Mouse (Mus musculus) forebrain, embryonic 11.5 days (tissue): ENCODE data around the gene Gm34653. TPM values are rescaled to one million over a fixed set of nuclear protein-coding genes. Genes with fewer than 3 reads are reported as not detected.

ENCODE experiments used
- ATAC-seq: fragments of 200-750 bp; cut with Nextera tagmentation; replicated peaks from 2 replicates; pipeline ENCODE4 v1.8.0; 2017; ENCODE audit warnings: moderate TSS enrichment; ENCODE audit not compliant: low FRiP score
- DNase-seq: peaks from one replicate; pipeline ENCODE4 v3.0.0-alpha.2; 2017; ENCODE audit warnings: low spot score
- H3K27ac ChIP-seq: fragments of 300-500 bp; sonication (generic); 2 replicates; pipeline ENCODE4 v1.5.1; 2014; ENCODE audit warnings: low read depth, low read length
- H3K27me3 ChIP-seq: fragments of 300-500 bp; sonication (generic); 2 replicates; pipeline ENCODE4 v1.6.1; 2014; ENCODE audit warnings: mild to moderate bottlenecking, low read length, mixed read lengths; ENCODE audit not compliant: control insufficient read depth, insufficient read depth
- H3K36me3 ChIP-seq: fragments of 300-500 bp; sonication (generic); 2 replicates; pipeline ENCODE4 v1.6.1; 2014; ENCODE audit warnings: mild to moderate bottlenecking, low read length, moderate library complexity, mixed read lengths; ENCODE audit not compliant: control insufficient read depth, insufficient read depth
- H3K4me1 ChIP-seq: fragments of 300-500 bp; sonication (generic); replicated peaks from 2 replicates; pipeline ENCODE4 v1.6.1; 2014; ENCODE audit warnings: low read length, mixed read lengths; ENCODE audit not compliant: control insufficient read depth, insufficient read depth
- H3K4me2 ChIP-seq: fragments of 300-500 bp; sonication (generic); 2 replicates; pipeline ENCODE4 v1.6.1; 2014; ENCODE audit warnings: low read depth, mild to moderate bottlenecking, low read length, moderate library complexity, mixed read lengths; ENCODE audit not compliant: severe bottlenecking
- H3K4me3 ChIP-seq: fragments of 300-500 bp; sonication (generic); 2 replicates; pipeline ENCODE4 v1.5.1; 2014; ENCODE audit warnings: low read depth, low read length
- H3K9ac ChIP-seq: fragments of 300-500 bp; sonication (generic); 2 replicates; pipeline ENCODE4 v1.6.1; 2014; ENCODE audit warnings: low read length
- H3K9me3 ChIP-seq: fragments of 300-500 bp; sonication (generic); 2 replicates; pipeline ENCODE4 v1.6.1; 2016; ENCODE audit warnings: low read length, mixed read lengths; ENCODE audit not compliant: control insufficient read depth
- WGBS: fragments of 180-500 bp; shearing (Covaris S2); extraction: QIAGEN DNeasy Blood & Tissue Kit; methylation state at CpG from one replicate; pipeline ENCODE4 v1.1.7; 2014; 5-methylcytosine and 5-hydroxymethylcytosine counted together
- polyA plus RNA-seq: library from polyadenylated mRNA; unstranded; fragments of >200 nt; fragmentation: Nextera tagmentation; extraction: Ambion mirVana; gene quantifications from 2 replicates; pipeline ENCODE4 v1.2.1, GENCODE M21; 2014

Gene Gm34653
- polyA plus RNA-seq, 1 experiment from 2014 or later, result not detected

- no peak overlapping the region for H3K9ac ChIP-seq
- ATAC-seq (no peak), DNase-seq (no peak)
- H3K4me1 ChIP-seq, result no peaks in the 10 kb centered on the region
- no peak overlapping the region for H3K4me2 ChIP-seq
- peaks cover 33% of the 10 kb centered on the region for H3K36me3 ChIP-seq
- no peak overlapping the region for H3K4me3 ChIP-seq
- H3K27me3 ChIP-seq, result no peaks in the 10 kb centered on the region
- WGBS, result 94% methylated on average over 8 of the region's 8 CpGs
- H3K27ac ChIP-seq, result no peak overlapping the region
- H3K9me3 ChIP-seq, result no peaks in the 10 kb centered on the region
Observed at GRCm38 (mm10) chr2:34857728-34858127, 24.9 kb downstream of the Gm34653 start.

- no peak overlapping the region for H3K27ac ChIP-seq
- ATAC-seq, result no peak
- H3K27me3 ChIP-seq, result peaks cover 6% of the 10 kb centered on the region
- peaks cover 7% of the 10 kb centered on the region for H3K4me1 ChIP-seq
- no peaks in the 10 kb centered on the region; the same call in 1 of the 2 replicates for H3K36me3 ChIP-seq
- 58% methylated on average over 5 of the region's 5 CpGs for WGBS
- H3K4me2 ChIP-seq, result peak overlapping the region; percentile 61
- H3K4me3 ChIP-seq, result peak overlapping the region; percentile 90
- peak overlapping the region; percentile 55 for H3K9ac ChIP-seq
- no peaks in the 10 kb centered on the region for H3K9me3 ChIP-seq
- DNase-seq, result no peak
Observed at GRCm38 (mm10) chr2:34869680-34870079, 36.9 kb downstream of the Gm34653 start.

GRCm38 (mm10) chr2:34870520-34871474, 38.0 kb downstream of the Gm34653 start:
- DNase-seq (peak; percentile 98), ATAC-seq (peak; percentile 97)
- Histone ChIP-seq H3K9me3 (no peaks in the 10 kb centered on the region), H3K36me3 (no peaks in the 10 kb centered on the region), H3K4me3 (peak overlapping the region; percentile 90), H3K9ac (peak overlapping the region; percentile 97), H3K27me3 (peaks cover 9% of the 10 kb centered on the region), H3K27ac (peak overlapping the region; percentile 86), H3K4me1 (peaks cover 7% of the 10 kb centered on the region), H3K4me2 (peak overlapping the region; percentile 63)
- under 1% methylated on average over 67 of the region's 67 CpGs for WGBS

- Histone ChIP-seq H3K4me2 (no peak within 1 kb of the TSS), H3K9ac (0 out of 2 replicates have a peak within 1 kb of the TSS, but pooled peaks have one; percentile 2), H3K27ac (no peak within 1 kb of the TSS)
Observed at GRCm38 (mm10) chr2:34874271-34874670, 41.5 kb downstream of the Gm34653 start, which contains the start of gene Cutal. Cutal (plus strand) TSS chr2:34874396.

GRCm38 (mm10) chr2:34874816-34875345, 42.1 kb downstream of the Gm34653 start, which contains the start of gene Psmd5:
Psmd5 (minus strand) TSS chr2:34874968.
- Histone ChIP-seq H3K9ac (0 out of 2 replicates have a peak within 1 kb of the TSS, but pooled peaks have one; percentile 2), H3K4me3 (0 out of 2 replicates have a peak within 1 kb of the TSS, but pooled peaks have one; percentile 4), H3K27me3 (peaks cover 9% of the 10 kb centered on the region), H3K4me1 (peaks cover under 1% of the 10 kb centered on the region; the same call in 1 of the 2 replicates), H3K4me2 (no peak within 1 kb of the TSS), H3K27ac (no peak within 1 kb of the TSS), H3K36me3 (no peaks in the 10 kb centered on the region), H3K9me3 (no peaks in the 10 kb centered on the region)
- 10% methylated on average over 8 of the region's 8 CpGs for WGBS
- ATAC-seq (no peak), DNase-seq (no peak)

More at GRCm38 (mm10) chr2:34874271-34874670, 41.5 kb downstream of the Gm34653 start, which contains the start of gene Cutal:
- Histone ChIP-seq H3K27me3 (peaks cover 9% of the 10 kb centered on the region), H3K36me3 (no peaks in the 10 kb centered on the region), H3K4me1 (peaks cover 7% of the 10 kb centered on the region), H3K4me3 (0 out of 2 replicates have a peak within 1 kb of the TSS, but pooled peaks have one; percentile 4), H3K9me3 (no peaks in the 10 kb centered on the region)
- 5% methylated on average over 14 of the region's 14 CpGs for WGBS
- no peak for ATAC-seq
- DNase-seq, result no peak

GRCm38 (mm10) chr2:34880054-34880453, 47.2 kb downstream of the Gm34653 start:
- 0 out of 2 replicates have a peak, but pooled peaks cover 2% of the 10 kb centered on the region for H3K27me3 ChIP-seq
- H3K4me2 ChIP-seq, result no peak overlapping the region
- 89% methylated on average over 10 of the region's 10 CpGs for WGBS
- no peaks in the 10 kb centered on the region for H3K36me3 ChIP-seq
- H3K9ac ChIP-seq, result no peak overlapping the region
- no peaks in the 10 kb centered on the region for H3K9me3 ChIP-seq
- DNase-seq (no peak), ATAC-seq (no peak)
- H3K27ac ChIP-seq, result no peak overlapping the region
- no peaks in the 10 kb centered on the region for H3K4me1 ChIP-seq
- H3K4me3 ChIP-seq, result no peak overlapping the region

- Histone ChIP-seq H3K27ac (no peak overlapping the region), H3K27me3 (no peaks in the 10 kb centered on the region), H3K4me3 (no peak overlapping the region), H3K4me2 (no peak overlapping the region), H3K9ac (no peak overlapping the region), H3K4me1 (no peaks in the 10 kb centered on the region), H3K36me3 (no peaks in the 10 kb centered on the region), H3K9me3 (no peaks in the 10 kb centered on the region)
- ATAC-seq (no peak), DNase-seq (no peak)
- 98% methylated on average over 2 of the region's 2 CpGs for WGBS
Observed at GRCm38 (mm10) chr2:34882757-34883156, 50.0 kb downstream of the Gm34653 start.

- Histone ChIP-seq H3K36me3 (no peaks in the 10 kb centered on the region), H3K9me3 (no peaks in the 10 kb centered on the region), H3K27me3 (no peaks in the 10 kb centered on the region), H3K4me1 (no peaks in the 10 kb centered on the region), H3K4me2 (no peak overlapping the region), H3K4me3 (no peak overlapping the region), H3K9ac (no peak overlapping the region), H3K27ac (no peak overlapping the region)
- ATAC-seq (no peak), DNase-seq (no peak)
- 72% methylated on average over 5 of the region's 5 CpGs for WGBS
Observed at GRCm38 (mm10) chr2:34883190-34883589, 50.4 kb downstream of the Gm34653 start.
